Mouse (Mus musculus) spleen, postnatal 4 days (tissue): ENCODE results near the gene Hes6.

Experiments used
- DNase-seq, 2 experiments: peaks; one replicate each; pipeline ENCODE4 v3.0.0; 2022; ENCODE audit warnings: low spot score in 2 of 2

Hes6 gene

GRCm38 (mm10) chr1:91441855-91442254, 28.0 kb upstream of the Hes6 start:
- no peak for DNase-seq

DNA sequence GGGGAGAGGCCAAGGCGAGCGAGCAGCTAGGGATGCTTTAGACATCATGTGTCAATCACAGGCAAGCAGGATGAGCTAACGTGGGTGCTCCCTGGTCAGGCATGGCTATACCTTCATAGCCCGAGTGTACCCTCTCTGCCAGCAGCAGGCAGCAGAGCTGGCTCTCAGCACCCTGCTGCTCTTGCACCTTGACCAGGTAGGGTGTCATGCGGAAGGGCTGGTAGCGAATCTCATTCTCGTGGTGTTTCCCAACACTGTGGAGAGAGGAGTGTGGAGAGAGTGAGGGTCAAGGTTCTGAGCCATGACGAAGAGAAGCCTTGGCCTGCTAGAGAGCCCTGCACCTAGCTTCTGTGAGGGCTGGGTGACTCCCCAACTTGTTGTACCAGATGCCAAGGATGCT, 25.9 kb upstream of the Hes6 start:
- no peak for DNase-seq

DNA sequence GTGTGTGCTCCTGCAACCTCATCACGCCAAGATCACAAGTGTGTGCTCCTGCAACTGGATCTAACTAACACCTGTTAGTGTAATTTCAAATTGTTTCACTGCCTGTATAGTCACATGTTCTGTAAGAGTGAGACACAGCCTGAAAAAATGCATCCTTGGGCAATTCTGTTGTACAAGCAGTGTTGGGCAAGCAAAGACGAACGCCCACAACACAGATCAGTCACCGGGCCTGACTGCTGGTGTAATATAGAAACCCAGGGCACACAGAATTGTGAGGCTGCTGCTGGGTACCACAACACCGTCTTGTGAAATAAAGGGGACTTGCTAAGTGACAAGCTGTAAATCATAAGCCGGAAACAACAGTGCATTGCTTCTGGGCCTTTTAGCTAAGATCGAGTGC, 23.7 kb upstream of the Hes6 start:
- DNase-seq, result no peak

- DNase-seq, result no peak
These were observed 23.2 kb upstream of the Hes6 start for GRCm38 (mm10) chr1:91437083-91437400.

DNA sequence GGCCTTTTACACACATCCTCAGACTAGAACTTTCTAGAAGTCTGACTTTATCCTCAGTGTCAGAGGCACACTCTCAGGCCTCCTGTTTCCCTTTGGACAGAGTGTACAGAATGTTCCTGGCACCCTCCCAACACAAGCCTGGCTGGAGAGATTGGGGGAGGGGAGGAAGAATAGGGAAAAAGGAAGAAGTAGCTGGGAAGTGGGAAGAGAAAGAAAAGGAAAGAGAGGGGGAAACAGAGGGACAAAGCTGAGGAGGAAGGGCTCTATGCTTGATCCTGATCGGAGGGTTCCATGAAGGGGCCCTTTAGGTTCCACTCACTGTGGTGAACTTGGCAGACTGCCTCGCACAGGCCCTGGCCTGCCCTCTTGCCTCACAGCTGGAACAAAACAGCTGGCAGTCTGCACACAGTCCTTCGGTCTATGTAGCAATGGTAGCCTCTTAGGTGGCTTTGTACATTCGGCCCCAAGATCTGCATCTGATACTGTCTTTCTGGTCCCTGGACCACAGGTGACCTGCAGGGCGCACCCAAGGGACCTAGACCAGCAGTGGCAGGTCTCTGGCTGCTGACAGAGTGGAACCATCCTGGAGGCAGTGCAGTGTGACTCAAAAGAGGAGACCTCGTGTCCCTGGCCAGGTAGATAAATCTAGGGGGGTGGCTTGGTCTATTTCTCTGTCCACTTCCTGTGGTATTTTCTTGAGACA, 22.7 kb upstream of the Hes6 start:
- no peak for DNase-seq

DNA sequence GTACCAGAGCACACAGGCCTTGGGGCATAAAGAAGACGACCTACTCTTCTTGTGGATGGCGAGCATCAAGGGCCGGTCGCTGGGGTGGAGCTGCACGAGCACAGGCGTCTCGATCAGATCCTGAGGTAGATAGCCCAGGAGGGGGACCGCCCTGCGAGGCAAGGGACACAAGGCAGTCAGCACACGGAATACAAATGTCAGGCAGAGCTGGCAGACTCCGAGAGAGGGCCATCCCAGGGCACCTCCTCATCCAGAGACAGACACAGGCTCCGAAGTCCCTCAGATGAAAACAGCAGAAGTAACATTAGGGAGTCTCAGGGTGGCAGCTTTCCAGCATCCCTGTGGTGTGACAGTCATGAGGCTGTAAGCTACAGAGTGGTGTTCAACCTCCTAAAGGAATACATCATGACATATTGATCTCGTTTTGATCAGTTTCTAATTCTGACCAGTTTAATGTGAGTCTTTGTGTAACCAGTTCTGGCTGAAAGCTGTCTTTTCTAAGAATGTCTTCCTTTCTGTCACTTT, 21.8 kb upstream of the Hes6 start:
- no peak for DNase-seq

GRCm38 (mm10) chr1:91434905-91435304, 21.1 kb upstream of the Hes6 start:
- DNase-seq, result no peak

DNA sequence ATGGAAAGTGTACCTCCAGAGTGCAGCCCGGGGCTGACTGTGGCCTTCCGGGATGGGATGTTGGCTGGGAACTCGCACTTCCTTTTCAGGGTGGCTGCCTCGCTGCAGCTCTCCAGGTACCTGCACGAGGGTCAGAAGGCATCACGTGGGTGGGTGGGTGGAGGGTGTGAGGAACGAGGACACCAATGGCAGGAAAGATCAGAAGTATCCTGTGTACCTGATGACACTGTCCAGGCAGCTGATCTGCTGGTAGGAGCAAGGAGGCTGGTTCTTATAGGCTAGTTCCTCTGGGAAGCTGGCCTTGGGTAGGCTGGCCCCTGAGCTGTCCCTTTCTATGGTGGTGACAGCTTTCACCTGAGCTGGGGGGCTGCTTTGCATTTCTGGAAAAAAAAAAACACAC, 16.9 kb upstream of the Hes6 start:
- no peak for DNase-seq

DNA sequence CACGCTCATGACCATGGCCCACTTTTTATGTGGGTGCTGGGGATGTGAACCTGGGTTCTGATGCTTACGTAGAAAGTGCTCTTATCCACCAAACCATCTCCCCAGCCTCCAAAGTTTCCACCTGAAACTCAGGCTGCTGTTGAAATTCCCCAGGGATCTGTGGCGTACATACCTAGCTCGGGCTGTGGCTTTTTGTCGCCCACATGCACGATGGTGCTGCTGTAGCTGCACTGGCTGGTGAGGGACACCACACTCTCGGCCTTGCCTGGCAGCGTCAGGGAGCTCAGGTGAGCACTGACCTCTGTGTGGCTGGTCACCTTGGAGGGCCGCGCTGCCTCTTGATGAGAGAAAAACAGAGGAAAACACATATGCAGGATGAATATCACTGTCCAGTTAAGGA, 15.4 kb upstream of the Hes6 start:
- no peak for DNase-seq

DNA sequence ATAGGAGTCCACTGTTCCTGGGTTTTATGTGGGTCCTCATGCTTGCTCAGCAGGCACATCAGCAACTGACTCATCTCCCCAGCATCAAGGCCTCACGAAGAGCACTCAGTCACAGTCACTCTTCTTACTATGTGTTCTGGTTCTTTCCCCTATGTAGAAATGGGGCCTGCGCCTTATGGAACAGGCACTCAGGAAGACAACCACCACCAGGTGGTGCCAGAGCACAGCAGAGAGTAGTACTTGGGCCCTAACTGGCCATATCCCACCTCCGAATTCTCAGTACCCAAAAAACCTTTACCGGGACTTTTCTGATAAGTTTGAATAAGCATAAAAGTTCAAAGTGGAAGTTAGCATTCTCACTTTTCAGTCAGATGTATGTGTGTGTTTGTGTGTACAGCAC, 14.8 kb upstream of the Hes6 start:
- DNase-seq, result peak; percentile 76 to 89

DNA sequence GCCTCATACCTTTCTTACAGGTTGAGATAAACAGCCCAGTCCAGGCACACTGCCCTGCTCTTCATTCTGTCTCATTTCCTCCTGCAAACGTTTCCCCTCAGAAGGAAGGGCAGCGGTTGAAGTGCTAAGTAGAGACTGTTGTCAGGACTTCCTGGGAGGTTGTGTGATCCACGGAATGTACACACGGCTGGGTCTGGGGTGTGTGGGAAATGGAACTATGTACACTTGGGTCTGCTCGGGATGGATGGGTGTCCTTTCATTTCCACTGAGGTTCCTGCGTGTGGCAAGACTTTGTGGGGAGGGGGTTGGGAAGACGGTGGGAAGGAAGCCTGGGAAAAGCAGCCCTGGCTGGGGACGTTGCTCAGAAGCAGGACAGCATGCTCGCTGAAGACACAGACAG, 12.6 kb upstream of the Hes6 start:
- no peak for DNase-seq

DNA sequence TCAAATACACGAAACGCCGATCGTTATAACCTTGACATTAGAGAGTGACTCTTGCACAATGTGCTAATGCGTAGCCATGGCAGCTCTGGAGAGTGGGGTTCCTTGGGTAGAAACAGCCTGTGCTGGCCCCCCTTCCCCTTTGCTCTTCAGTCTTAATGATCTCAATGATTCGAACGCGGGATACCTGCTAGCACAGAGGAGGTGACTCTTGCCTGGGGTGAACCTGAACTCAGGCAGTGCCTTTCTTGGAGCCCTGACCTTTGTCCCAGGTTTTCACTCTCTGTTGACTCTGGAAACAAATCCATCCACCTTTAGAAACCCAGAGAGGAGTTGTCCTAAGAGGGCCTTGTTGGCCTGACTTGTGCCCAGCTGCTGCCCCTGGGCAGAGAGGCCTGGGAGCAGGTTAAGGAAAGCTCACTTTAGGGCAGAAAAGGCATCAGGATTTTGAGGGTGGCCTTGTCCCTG, 6.8 kb upstream of the Hes6 start:
- DNase-seq, result no peak

DNA sequence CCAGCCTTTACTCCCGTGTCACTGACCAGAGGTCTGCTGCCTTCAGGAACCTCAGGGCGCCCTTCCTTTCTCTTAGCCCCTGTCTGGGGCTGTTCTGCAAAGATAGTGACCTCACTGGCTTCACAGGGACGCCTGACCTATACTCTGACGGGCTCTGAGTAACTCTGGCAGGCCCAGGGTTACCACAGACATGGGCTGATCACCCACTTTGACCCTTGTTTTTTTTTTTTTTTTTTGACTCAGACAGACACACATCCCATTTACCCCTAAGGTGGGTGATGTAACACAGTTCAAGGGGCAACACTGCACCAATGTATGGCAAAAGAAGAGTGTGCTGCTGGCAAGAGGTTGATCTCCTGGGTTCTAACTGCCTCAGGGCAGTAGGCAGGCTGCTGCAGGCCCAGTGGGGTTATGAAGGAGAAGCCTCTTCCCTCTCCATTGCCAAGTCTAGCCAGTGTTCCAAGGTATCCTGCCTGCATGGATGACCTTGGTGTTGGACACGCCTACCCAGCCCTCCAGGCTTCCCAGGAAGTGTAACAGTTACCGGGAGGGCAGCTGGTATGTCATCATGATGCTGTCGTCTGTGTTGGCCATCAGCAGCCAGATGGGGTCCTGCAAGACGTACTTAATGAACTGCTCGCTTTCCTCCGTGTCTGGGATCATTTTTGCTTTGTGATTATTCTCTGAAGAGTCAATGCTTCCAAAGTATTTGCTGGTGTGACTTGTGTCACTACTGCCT, 6.2 kb upstream of the Hes6 start:
- DNase-seq, result no peak

GRCm38 (mm10) chr1:91417991-91418390, 4.2 kb upstream of the Hes6 start:
- no peak for DNase-seq

DNA sequence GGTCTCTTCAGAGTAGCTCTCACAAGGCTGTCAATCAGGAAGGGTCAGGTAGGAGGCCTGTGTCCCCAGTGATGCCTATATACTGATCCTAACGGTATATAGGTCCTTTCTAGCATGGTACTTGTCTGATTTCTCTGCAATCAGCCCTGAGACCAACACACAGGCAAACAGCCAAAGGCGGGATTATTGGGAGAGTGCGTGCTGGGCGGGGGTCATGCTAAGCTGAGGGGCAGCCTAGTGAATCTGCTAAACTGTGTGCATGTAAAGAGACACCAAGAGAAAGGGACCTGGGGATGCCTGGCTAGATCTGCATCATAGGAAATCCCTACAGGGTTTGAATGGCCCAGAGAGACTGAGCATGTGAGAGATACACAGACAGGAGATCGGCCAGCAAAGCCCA, 1.5 kb upstream of the Hes6 start:
- DNase-seq, result no peak

DNA sequence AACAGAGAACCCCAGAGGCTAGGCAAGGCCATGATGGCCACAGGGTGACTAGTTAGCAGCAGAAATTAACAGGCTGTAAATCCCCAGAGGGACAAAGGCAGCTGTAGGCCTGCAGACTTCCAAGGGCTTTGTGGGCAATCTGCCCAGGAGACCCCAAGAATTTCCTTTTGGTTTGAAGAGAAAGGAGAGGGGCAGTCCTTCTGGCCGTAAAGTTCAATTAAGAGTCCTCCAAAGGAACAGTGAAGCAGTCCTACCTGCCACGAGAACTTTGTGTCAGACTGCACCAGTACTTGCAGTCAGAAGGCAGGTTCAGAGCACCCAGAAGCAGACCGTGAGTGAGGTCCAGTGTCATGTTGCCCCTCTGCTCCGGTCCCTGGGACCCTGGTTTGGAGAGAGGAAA, 1.1 kb upstream of the Hes6 start:
- DNase-seq, result no peak

DNA sequence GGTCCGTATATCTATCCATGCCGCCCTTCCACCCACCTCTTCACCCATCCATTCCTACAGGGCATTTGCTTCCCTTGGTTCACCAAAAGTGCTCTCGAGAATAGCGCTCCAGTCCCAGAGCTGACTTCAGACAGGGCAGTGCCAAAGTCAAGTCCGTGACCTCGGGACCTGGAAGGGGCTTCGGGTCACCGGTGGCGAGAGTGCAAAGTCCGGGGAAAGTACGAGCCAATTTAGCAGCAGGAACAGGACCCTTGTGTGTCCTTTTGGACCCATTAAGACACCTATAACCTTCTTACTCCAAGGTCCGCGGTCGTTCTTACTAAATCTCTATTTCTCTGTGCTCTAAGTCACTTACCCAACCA, 321 bp downstream of the Hes6 start:
- peak in 1 of 2 experiments; percentile 71 for DNase-seq

GRCm38 (mm10) chr1:91413030-91413506, 770 bp downstream of the Hes6 start:
- peak; percentile 90 to 93 for DNase-seq

GRCm38 (mm10) chr1:91412286-91413029, 1.4 kb downstream of the Hes6 start:
- peak; percentile 43 to 79 for DNase-seq

DNA sequence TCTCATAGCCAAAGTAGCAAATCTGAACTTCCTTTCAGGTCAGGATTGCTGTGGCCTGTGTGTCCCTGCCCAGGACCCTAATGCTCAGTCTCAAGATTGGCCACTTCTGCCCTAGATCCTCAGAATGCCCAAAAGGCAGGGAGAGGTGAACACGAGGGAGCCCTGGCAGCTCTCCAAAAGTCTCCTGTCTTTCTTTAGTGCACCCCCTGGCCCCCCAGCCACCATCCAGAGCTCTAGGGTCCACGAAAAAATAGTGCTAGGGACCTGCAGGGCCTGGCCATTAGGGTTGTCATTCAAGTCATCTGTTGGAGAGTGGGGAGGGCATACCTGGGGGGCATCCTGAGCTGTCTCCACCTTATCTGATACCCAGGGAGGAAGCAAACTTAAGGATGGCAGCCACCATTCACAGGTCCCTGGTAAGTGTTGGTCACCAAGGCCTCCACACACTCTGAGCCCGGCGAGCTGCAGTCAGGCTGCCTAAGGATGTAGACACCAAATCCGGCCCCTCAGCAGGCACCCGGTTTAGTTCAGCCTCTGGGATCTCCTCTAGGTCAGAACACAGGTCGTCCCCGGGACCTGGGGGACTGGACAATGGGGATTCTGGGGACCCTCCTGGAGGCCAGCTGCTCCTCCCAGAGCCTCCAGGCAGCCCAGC, 2.1 kb downstream of the Hes6 start:
- DNase-seq, result no peak

GRCm38 (mm10) chr1:91407819-91408218, 6.0 kb downstream of the Hes6 start:
- DNase-seq, result no peak
